Mouse (Mus musculus) embryonic facial prominence, embryonic 14.5 days (tissue): ENCODE measurements around the gene Hnrnpm. TPM values are rescaled to one million over a fixed set of nuclear protein-coding genes. Genes with fewer than 3 reads are reported as not detected.

Experiments
- ATAC-seq: fragments of 200-750 bp; cut with Nextera tagmentation; 2 replicates; pipeline ENCODE4 v1.8.0; 2017; ENCODE audit warnings: low read depth, moderate number of reproducible peaks, moderate TSS enrichment
- DNase-seq: peaks from one replicate; pipeline ENCODE4 v3.0.0-alpha.2; 2015; ENCODE audit warnings: low spot score
- H3K27ac ChIP-seq: fragments of 300-500 bp; sonication (generic); replicated peaks from 2 replicates; pipeline ENCODE4 v1.5.1; 2014; ENCODE audit warnings: low read depth, mild to moderate bottlenecking, low read length, moderate library complexity
- H3K27me3 ChIP-seq: fragments of 300-500 bp; sonication (generic); replicated peaks from 2 replicates; pipeline ENCODE4 v1.6.1; 2014; ENCODE audit warnings: low read length; ENCODE audit not compliant: control insufficient read depth, insufficient read depth
- H3K36me3 ChIP-seq: fragments of 300-500 bp; sonication (generic); 2 replicates; pipeline ENCODE4 v1.6.1; 2014; ENCODE audit warnings: low read length, mixed read lengths; ENCODE audit not compliant: control insufficient read depth, insufficient read depth
- H3K4me1 ChIP-seq: fragments of 300-500 bp; sonication (generic); 2 replicates; pipeline ENCODE4 v1.6.1; 2014; ENCODE audit warnings: antibody characterized with exemption, low read length; ENCODE audit not compliant: control insufficient read depth, insufficient read depth
- H3K4me2 ChIP-seq: fragments of 300-500 bp; sonication (generic); 2 replicates; pipeline ENCODE4 v1.6.1; 2014; ENCODE audit warnings: low read depth, mild to moderate bottlenecking, low read length, moderate library complexity, mixed read lengths
- H3K4me3 ChIP-seq: fragments of 300-500 bp; sonication (generic); 2 replicates; pipeline ENCODE4 v1.5.1; 2014; ENCODE audit warnings: low read depth, mild to moderate bottlenecking, low read length
- H3K9ac ChIP-seq: fragments of 300-500 bp; sonication (generic); 2 replicates; pipeline ENCODE4 v1.6.1; 2014; ENCODE audit warnings: low read depth, mild to moderate bottlenecking, low read length, moderate library complexity, mixed read lengths
- H3K9me3 ChIP-seq: fragments of 300-500 bp; sonication (generic); 2 replicates; pipeline ENCODE4 v1.6.1; 2016; ENCODE audit warnings: low read length; ENCODE audit not compliant: control insufficient read depth
- WGBS: fragments of 180-500 bp; shearing (Covaris S2); extraction: QIAGEN DNeasy Blood & Tissue Kit; methylation state at CpG from one replicate; pipeline ENCODE4 v1.1.7; 2014; 5-methylcytosine and 5-hydroxymethylcytosine counted together
- polyA plus RNA-seq: library from polyadenylated mRNA; unstranded; fragments of >200 nt; fragmentation: Nextera tagmentation; extraction: Ambion mirVana; gene quantifications from 2 replicates; pipeline ENCODE4 v1.2.1, GENCODE M21; 2014

Gene Hnrnpm
- polyA plus RNA-seq, 1 experiment from 2014 or later: 266 TPM

- no peak overlapping the region for H3K27ac ChIP-seq
- H3K4me1 ChIP-seq: 0 out of 2 replicates have a peak, but pooled peaks cover 4% of the 10 kb centered on the region
- 8% methylated on average over 8 of the region's 8 CpGs for WGBS
- H3K4me2 ChIP-seq: peak overlapping the region; percentile 77
- H3K9ac ChIP-seq: peak overlapping the region; percentile 72
- no peaks in the 10 kb centered on the region for H3K36me3 ChIP-seq
- no peaks in the 10 kb centered on the region for H3K27me3 ChIP-seq
- DNase-seq (no peak), ATAC-seq (no peak)
- H3K4me3 ChIP-seq: peak overlapping the region; percentile 91
- no peaks in the 10 kb centered on the region for H3K9me3 ChIP-seq
Observed at GRCm38 (mm10) chr17:33717982-33718381, 31.3 kb upstream of the Hnrnpm start.

GRCm38 (mm10) chr17:33717246-33717645 lies 30.6 kb upstream of the Hnrnpm start:
- Histone ChIP-seq H3K9ac (no peak overlapping the region), H3K4me1 (0 out of 2 replicates have a peak, but pooled peaks cover 4% of the 10 kb centered on the region), H3K36me3 (no peaks in the 10 kb centered on the region), H3K4me2 (no peak overlapping the region), H3K27ac (no peak overlapping the region), H3K9me3 (no peaks in the 10 kb centered on the region), H3K4me3 (no peak overlapping the region), H3K27me3 (no peaks in the 10 kb centered on the region)
- ATAC-seq (no peak), DNase-seq (no peak)
- WGBS: 92% methylated on average over 1 of the region's 1 CpGs

- ATAC-seq (no peak), DNase-seq (no peak)
- Histone ChIP-seq H3K9me3 (0 out of 2 replicates have a peak, but pooled peaks cover 3% of the 10 kb centered on the region), H3K36me3 (0 out of 2 replicates have a peak, but pooled peaks cover 1% of the 10 kb centered on the region), H3K9ac (no peak overlapping the region), H3K4me1 (0 out of 2 replicates have a peak, but pooled peaks cover 4% of the 10 kb centered on the region), H3K27ac (no peak overlapping the region), H3K4me3 (no peak overlapping the region), H3K4me2 (no peak overlapping the region), H3K27me3 (no peaks in the 10 kb centered on the region)
- 94% methylated on average over 1 of the region's 1 CpGs for WGBS
Observed at GRCm38 (mm10) chr17:33714779-33715178, 28.1 kb upstream of the Hnrnpm start.

GRCm38 (mm10) chr17:33713271-33713670 lies 26.6 kb upstream of the Hnrnpm start:
- no peaks in the 10 kb centered on the region for H3K27me3 ChIP-seq
- no peak overlapping the region for H3K9ac ChIP-seq
- 0 out of 2 replicates have a peak, but pooled peaks cover 4% of the 10 kb centered on the region for H3K4me1 ChIP-seq
- WGBS: 82% methylated on average over 5 of the region's 5 CpGs
- 0 out of 2 replicates have a peak, but pooled peaks cover 3% of the 10 kb centered on the region for H3K9me3 ChIP-seq
- no peak overlapping the region for H3K27ac ChIP-seq
- ATAC-seq: no peak
- H3K36me3 ChIP-seq: peaks cover 15% of the 10 kb centered on the region
- H3K4me3 ChIP-seq: no peak overlapping the region
- no peak overlapping the region for H3K4me2 ChIP-seq
- DNase-seq: no peak

GRCm38 (mm10) chr17:33709834-33710233 lies 23.2 kb upstream of the Hnrnpm start:
- 0 out of 2 replicates have a peak, but pooled peaks cover 3% of the 10 kb centered on the region for H3K9me3 ChIP-seq
- H3K36me3 ChIP-seq: peaks cover 19% of the 10 kb centered on the region
- no peak overlapping the region for H3K4me3 ChIP-seq
- H3K4me2 ChIP-seq: no peak overlapping the region
- no peaks in the 10 kb centered on the region for H3K27me3 ChIP-seq
- WGBS: 81% methylated on average over 3 of the region's 3 CpGs
- ATAC-seq (no peak), DNase-seq (no peak)
- no peak overlapping the region for H3K9ac ChIP-seq
- H3K27ac ChIP-seq: no peak overlapping the region
- H3K4me1 ChIP-seq: no peaks in the 10 kb centered on the region

GRCm38 (mm10) chr17:33703091-33703490 lies 16.4 kb upstream of the Hnrnpm start:
- no peak for DNase-seq
- no peak for ATAC-seq
- no peaks in the 10 kb centered on the region for H3K27me3 ChIP-seq
- peaks cover 25% of the 10 kb centered on the region for H3K36me3 ChIP-seq
- no peak overlapping the region for H3K9ac ChIP-seq
- no peak overlapping the region for H3K4me3 ChIP-seq
- 82% methylated on average over 9 of the region's 9 CpGs for WGBS
- H3K9me3 ChIP-seq: no peaks in the 10 kb centered on the region
- H3K27ac ChIP-seq: no peak overlapping the region
- no peaks in the 10 kb centered on the region for H3K4me1 ChIP-seq
- H3K4me2 ChIP-seq: no peak overlapping the region

GRCm38 (mm10) chr17:33702178-33702577 lies 15.5 kb upstream of the Hnrnpm start:
- Histone ChIP-seq H3K9me3 (no peaks in the 10 kb centered on the region), H3K4me3 (no peak overlapping the region), H3K27ac (no peak overlapping the region), H3K4me1 (no peaks in the 10 kb centered on the region), H3K9ac (no peak overlapping the region), H3K4me2 (no peak overlapping the region), H3K36me3 (peaks cover 32% of the 10 kb centered on the region), H3K27me3 (no peaks in the 10 kb centered on the region)
- 55% methylated on average over 1 of the region's 1 CpGs for WGBS
- no peak for ATAC-seq
- DNase-seq: no peak

GRCm38 (mm10) chr17:33695471-33695870 lies 8.8 kb upstream of the Hnrnpm start:
- Histone ChIP-seq H3K9me3 (no peaks in the 10 kb centered on the region), H3K4me1 (no peaks in the 10 kb centered on the region), H3K9ac (no peak overlapping the region), H3K4me2 (no peak overlapping the region), H3K4me3 (no peak overlapping the region), H3K27ac (no peak overlapping the region), H3K36me3 (peaks cover 40% of the 10 kb centered on the region; the same call in 1 of the 2 replicates), H3K27me3 (no peaks in the 10 kb centered on the region)
- DNase-seq: no peak
- 66% methylated on average over 1 of the region's 1 CpGs for WGBS
- ATAC-seq: no peak

GRCm38 (mm10) chr17:33685249-33685653 lies 1.4 kb downstream of the Hnrnpm start:
- Histone ChIP-seq H3K27ac (peak overlapping the region; percentile 95), H3K9ac (peak overlapping the region; percentile 98), H3K4me1 (peaks cover 42% of the 10 kb centered on the region), H3K9me3 (no peaks in the 10 kb centered on the region), H3K4me2 (peak overlapping the region; percentile 69), H3K36me3 (peaks cover 18% of the 10 kb centered on the region; the same call in 1 of the 2 replicates), H3K27me3 (no peaks in the 10 kb centered on the region), H3K4me3 (peak overlapping the region; percentile 82)
- under 1% methylated on average over 21 of the region's 42 CpGs for WGBS
- peak; percentile 98 for DNase-seq
- peak; percentile 98 for ATAC-seq
